Mouse (Mus musculus) adrenal gland, adult 2 months (tissue): ENCODE results near the gene Acot3. TPM values are rescaled to one million over a fixed set of nuclear protein-coding genes. Genes with fewer than 3 reads are reported as not detected.

Source experiments
- DNase-seq: peaks from one replicate; pipeline ENCODE4 v3.0.0; 2021
- polyA plus RNA-seq: library from polyadenylated mRNA; depleted of rRNA; stranded (reverse); fragments of >200 nt; gene quantifications from 2 replicates; pipeline ENCODE4 v1.2.3, GENCODE M21; 2012; rRNA removed
- total RNA-seq, 2 experiments: library from RNA; stranded (reverse); gene quantifications; 2 replicates each; pipeline ENCODE4 v1.2.3; 2021

The Acot3 gene
- total and polyA plus RNA-seq, 3 experiments = 0.14 to 1.0 (median 0.46) TPM

DNA sequence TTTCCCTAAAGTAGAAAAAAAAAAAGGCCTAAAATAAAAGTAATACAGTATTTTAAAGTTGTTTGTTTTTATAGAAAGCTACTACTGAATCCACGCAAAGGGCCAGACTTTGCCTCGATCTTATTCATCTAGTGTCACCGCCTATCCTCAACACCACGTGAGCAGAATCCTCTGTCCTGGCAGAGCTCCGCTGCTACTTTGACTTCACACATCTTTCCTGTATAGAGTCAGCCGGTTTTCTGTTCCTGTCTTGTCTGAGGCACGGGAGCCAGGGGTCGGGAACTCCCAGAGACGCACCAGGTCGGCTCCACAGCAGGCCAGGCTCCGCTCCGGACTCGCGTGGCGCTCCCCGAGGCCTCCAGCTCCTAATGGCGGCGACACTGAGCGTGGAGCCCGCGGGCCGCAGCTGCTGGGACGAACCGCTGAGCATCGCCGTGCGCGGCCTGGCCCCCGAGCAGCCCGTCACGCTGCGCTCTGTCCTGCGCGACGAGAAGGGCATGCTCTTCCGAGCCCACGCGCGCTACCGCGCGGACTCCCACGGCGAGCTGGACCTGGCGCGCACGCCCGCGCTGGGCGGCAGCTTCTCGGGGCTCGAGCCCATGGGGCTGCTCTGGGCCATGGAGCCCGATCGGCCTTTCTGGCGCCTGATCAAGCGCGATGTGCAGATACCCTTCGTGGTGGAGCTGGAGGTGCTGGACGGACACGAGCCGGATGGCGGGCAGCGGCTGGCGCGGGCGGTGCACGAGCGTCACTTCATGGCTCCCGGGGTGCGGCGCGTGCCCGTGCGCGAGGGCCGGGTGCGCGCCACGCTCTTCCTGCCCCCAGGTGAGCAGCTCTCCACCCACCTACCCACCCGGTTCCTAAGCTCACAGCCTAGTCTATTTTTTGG is 48.9 kb downstream of the Acot3 start, which contains the start of gene Acot6:
Acot6 (plus strand) TSS at position 51 of the 889 bp plus-strand sequence.
- peak; percentile 70 for DNase-seq

DNA sequence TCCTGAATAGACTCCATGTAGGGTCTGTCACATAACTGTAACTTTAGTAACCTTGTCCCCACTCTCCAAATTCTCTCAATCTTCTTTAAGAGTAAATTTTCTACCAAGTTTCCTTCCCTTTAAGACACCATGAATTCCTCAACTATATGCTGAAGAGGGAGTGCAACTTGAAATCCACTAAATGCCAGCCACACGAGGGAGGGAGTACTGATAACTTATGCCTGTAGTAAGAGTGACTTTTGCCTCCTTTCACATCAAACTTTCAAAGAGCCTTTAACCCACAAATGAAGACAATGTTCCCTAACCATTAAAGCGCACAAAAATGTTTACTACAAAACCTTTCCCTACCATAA is 49.5 kb downstream of the Acot3 start:
- no peak for DNase-seq

DNA sequence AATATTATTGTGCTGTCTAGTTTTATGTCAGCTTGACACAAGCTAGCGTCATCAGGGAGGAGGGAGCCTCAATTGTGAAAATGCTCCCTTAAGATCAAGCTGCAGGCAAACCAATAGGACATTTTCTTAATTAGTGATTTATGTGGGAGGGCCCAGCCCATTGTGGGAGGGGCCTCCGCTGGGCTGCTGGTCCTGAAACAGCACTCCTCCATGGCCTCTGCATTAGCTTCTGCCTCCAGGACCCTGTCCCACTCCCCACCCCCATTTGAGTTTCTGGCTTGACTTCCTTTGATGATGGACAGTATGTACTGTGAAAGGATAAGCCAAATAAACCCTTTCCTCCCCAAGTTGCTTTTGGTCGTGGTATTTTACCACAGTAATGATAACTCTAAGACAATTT is 55.1 kb downstream of the Acot3 start:
- DNase-seq = no peak

DNA sequence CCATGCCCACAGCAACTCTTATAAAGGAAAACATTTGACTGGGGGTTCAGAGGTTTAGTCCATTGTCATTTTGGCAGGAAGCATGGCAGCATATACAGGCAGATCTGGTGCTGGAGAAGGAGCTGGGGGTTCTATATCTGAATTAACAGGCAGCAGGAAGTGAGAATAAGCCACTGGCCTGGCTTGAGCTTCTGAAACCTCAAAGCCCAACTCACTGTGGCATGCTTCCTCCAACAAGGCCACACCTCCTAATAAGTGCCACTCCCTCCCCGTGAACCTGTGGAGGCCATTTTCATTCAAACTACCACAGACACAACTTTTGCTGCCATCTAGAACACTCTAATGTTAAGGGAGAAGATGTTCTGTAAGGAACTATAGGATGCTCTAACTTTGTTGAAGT is 55.7 kb downstream of the Acot3 start:
- DNase-seq = no peak

DNA sequence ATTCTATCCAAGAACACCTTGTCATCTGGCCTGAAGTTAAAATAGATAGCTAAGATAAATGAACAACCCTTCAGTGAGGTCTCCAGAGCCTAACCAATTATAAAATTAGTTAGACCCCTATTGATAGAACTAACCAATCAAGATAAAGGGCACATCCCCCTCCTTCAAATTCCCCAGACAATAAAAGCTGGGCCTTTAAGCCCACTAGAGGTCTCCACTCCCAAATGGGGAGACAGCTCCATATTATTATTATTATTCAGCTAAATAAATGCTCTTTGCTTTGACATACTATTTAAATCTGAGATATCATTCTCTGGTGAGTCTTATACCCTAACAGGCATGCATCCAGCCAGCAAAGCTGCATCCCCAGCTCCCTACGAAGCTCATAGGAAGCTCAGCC is 58.0 kb downstream of the Acot3 start:
- DNase-seq = no peak

Other genes starting within 250 kb of the Acot3 start
- gene Numb, start 130.2 kb upstream of the Acot3 start, total RNA-seq = 10 to 100 TPM; 49.9 to 53.8 TPM
- 68.9 and 69.9 TPM in 2 replicates for gene Numb, start 130.2 kb upstream of the Acot3 start, polyA plus RNA-seq
- 10 to 100 TPM; 11.9 to 12.4 TPM for gene Riox1, start 101.5 kb upstream of the Acot3 start, total RNA-seq
- gene Riox1, start 101.5 kb upstream of the Acot3 start, polyA plus RNA-seq = 27.4 and 34.8 TPM in 2 replicates
- not detected for gene Heatr4, start 67.3 kb upstream of the Acot3 start, total RNA-seq
- not detected in 2 replicates for gene Heatr4, start 67.3 kb upstream of the Acot3 start, polyA plus RNA-seq
- 10 to 100 TPM; 19.5 to 26.1 TPM for gene Acot2, start 64.3 kb upstream of the Acot3 start, total RNA-seq
- 20.9 and 31.7 TPM in 2 replicates for gene Acot2, start 64.3 kb upstream of the Acot3 start, polyA plus RNA-seq
- gene Acot1, start 42.7 kb upstream of the Acot3 start, total RNA-seq = 10 to 100 TPM; 11.8 TPM
- 2.9 and 4.1 TPM in 2 replicates for gene Acot1, start 42.7 kb upstream of the Acot3 start, polyA plus RNA-seq
- gene Acot4, start 13.8 kb upstream of the Acot3 start, total RNA-seq = 1 to 10 TPM; 2.3 to 3.1 TPM
- 5.0 and 5.6 TPM in 2 replicates for gene Acot4, start 13.8 kb upstream of the Acot3 start, polyA plus RNA-seq
- gene Gm49366, start 13.2 kb upstream of the Acot3 start, total RNA-seq = not detected
- not detected in 2 replicates for gene Gm49366, start 13.2 kb upstream of the Acot3 start, polyA plus RNA-seq
- gene Acot5, start 17.2 kb downstream of the Acot3 start, total RNA-seq = under 1 TPM; 0.23 to 0.35 TPM
- gene Acot5, start 17.2 kb downstream of the Acot3 start, polyA plus RNA-seq = 0.19 and 0.52 TPM in 2 replicates
- 1 to 10 TPM; 3.9 to 6.0 TPM for gene Acot6, start 48.5 kb downstream of the Acot3 start, total RNA-seq
- gene Acot6, start 48.5 kb downstream of the Acot3 start, polyA plus RNA-seq = 4.6 and 5.6 TPM in 2 replicates
- gene Dnal1, start 62.2 kb downstream of the Acot3 start, total RNA-seq = 10 to 100 TPM; 15.7 to 18.6 TPM
- 2.6 and 3.3 TPM in 2 replicates for gene Dnal1, start 62.2 kb downstream of the Acot3 start, polyA plus RNA-seq
- under 1 TPM; 0.28 to 0.43 TPM for gene Pnma1, start 96.3 kb downstream of the Acot3 start, total RNA-seq
- gene Pnma1, start 96.3 kb downstream of the Acot3 start, polyA plus RNA-seq = 0.15 TPM in 1 of 2 replicates, not detected in the other
- 10 to 100 TPM; 17.0 to 22.7 TPM for gene Elmsan1, start 166.7 kb downstream of the Acot3 start, total RNA-seq
- 14.4 and 20.4 TPM in 2 replicates for gene Elmsan1, start 166.7 kb downstream of the Acot3 start, polyA plus RNA-seq
- 10 to 100 TPM; 75.1 to 99.4 TPM for gene Ptgr2, start 233.1 kb downstream of the Acot3 start, total RNA-seq
- gene Ptgr2, start 233.1 kb downstream of the Acot3 start, polyA plus RNA-seq = 4.2 and 7.6 TPM in 2 replicates